Mouse (Mus musculus): Measurements from ENCODE around the gene Car4. TPM values are rescaled to one million over a fixed set of nuclear protein-coding genes. Genes with fewer than 3 reads are reported as not detected.

The Car4 gene
- polyA plus RNA-seq, 1 experiment, result 26.3 TPM

- no peak overlapping the region for H3K4me3 ChIP-seq (ENCODE audit: insufficient read depth, low read depth, low read length)
- no peak overlapping the region for H3K27ac ChIP-seq (replicated peaks; ENCODE audit: low read depth, low read length)
- H3K4me1 ChIP-seq (ENCODE audit: control insufficient read depth, insufficient read depth, insufficient read length, low read length), result peaks cover 2% of the 10 kb centered on the region; the same call in 1 of the 2 replicates
Measured at GRCm38 (mm10) chr11:84944639-84945435, 12.7 kb upstream of the Car4 start.

- Histone ChIP-seq H3K4me1 (ENCODE audit: control insufficient read depth, insufficient read depth, insufficient read length, low read length) (peaks cover 2% of the 10 kb centered on the region; the same call in 1 of the 2 replicates), H3K4me3 (ENCODE audit: insufficient read depth, low read depth, low read length) (no peak overlapping the region), H3K27ac (replicated peaks; ENCODE audit: low read depth, low read length) (no peak overlapping the region)
Measured at GRCm38 (mm10) chr11:84945841-84946240, 11.7 kb upstream of the Car4 start.

- peaks cover 2% of the 10 kb centered on the region; the same call in 1 of the 2 replicates for H3K4me1 ChIP-seq (ENCODE audit: control insufficient read depth, insufficient read depth, insufficient read length, low read length)
- H3K27ac ChIP-seq (replicated peaks; ENCODE audit: low read depth, low read length), result no peak overlapping the region
- H3K4me3 ChIP-seq (ENCODE audit: insufficient read depth, low read depth, low read length), result no peak overlapping the region
Measured at GRCm38 (mm10) chr11:84947206-84947605, 10.4 kb upstream of the Car4 start.

GRCm38 (mm10) chr11:84948114-84948513 lies 9.5 kb upstream of the Car4 start:
- Histone ChIP-seq H3K27ac (replicated peaks; ENCODE audit: low read depth, low read length) (no peak overlapping the region), H3K4me1 (ENCODE audit: control insufficient read depth, insufficient read depth, insufficient read length, low read length) (peaks cover 2% of the 10 kb centered on the region; the same call in 1 of the 2 replicates), H3K4me3 (ENCODE audit: insufficient read depth, low read depth, low read length) (no peak overlapping the region)

GRCm38 (mm10) chr11:84948526-84948925 lies 9.1 kb upstream of the Car4 start:
- H3K4me3 ChIP-seq (ENCODE audit: insufficient read depth, low read depth, low read length), result no peak overlapping the region
- H3K4me1 ChIP-seq (ENCODE audit: control insufficient read depth, insufficient read depth, insufficient read length, low read length), result peaks cover under 1% of the 10 kb centered on the region; the same call in 1 of the 2 replicates

GRCm38 (mm10) chr11:84952611-84953010 lies 5.0 kb upstream of the Car4 start:
- Histone ChIP-seq H3K27ac (replicated peaks; ENCODE audit: low read depth, low read length) (no peak overlapping the region), H3K4me1 (ENCODE audit: control insufficient read depth, insufficient read depth, insufficient read length, low read length) (no peaks in the 10 kb centered on the region; the same call in 1 of the 2 replicates), H3K4me3 (ENCODE audit: insufficient read depth, low read depth, low read length) (no peak overlapping the region)

More at GRCm38 (mm10) chr11:84948526-84948925, 9.1 kb upstream of the Car4 start:
- no peak overlapping the region for H3K27ac ChIP-seq (replicated peaks; ENCODE audit: low read depth, low read length)

- H3K4me1 ChIP-seq (ENCODE audit: control insufficient read depth, insufficient read depth, insufficient read length, low read length), result peaks cover 2% of the 10 kb centered on the region; the same call in 1 of the 2 replicates
- 0 out of 2 replicates have a peak overlapping the region, but pooled peaks have one; percentile 6 for H3K27ac ChIP-seq (replicated peaks; ENCODE audit: low read depth, low read length)
- H3K4me3 ChIP-seq (ENCODE audit: insufficient read depth, low read depth, low read length), result no peak overlapping the region
Measured at GRCm38 (mm10) chr11:84956400-84956799, 1.2 kb upstream of the Car4 start.

- Histone ChIP-seq H3K4me1 (ENCODE audit: control insufficient read depth, insufficient read depth, insufficient read length, low read length) (peaks cover 2% of the 10 kb centered on the region; the same call in 1 of the 2 replicates), H3K4me3 (ENCODE audit: insufficient read depth, low read depth, low read length) (peak overlapping the region; percentile 80), H3K27ac (replicated peaks; ENCODE audit: low read depth, low read length) (peak overlapping the region; percentile 15; the same call in 1 of the 2 replicates)
Measured at GRCm38 (mm10) chr11:84957171-84957570, 415 bp upstream of the Car4 start.

GRCm38 (mm10) chr11:84958271-84958630 lies 665 bp downstream of the Car4 start:
- peak overlapping the region; percentile 70 for H3K27ac ChIP-seq (replicated peaks; ENCODE audit: low read depth, low read length)

GRCm38 (mm10) chr11:84959181-84959580 lies 1.6 kb downstream of the Car4 start:
- H3K4me1 ChIP-seq (ENCODE audit: control insufficient read depth, insufficient read depth, insufficient read length, low read length), result peaks cover 2% of the 10 kb centered on the region; the same call in 1 of the 2 replicates
- peak overlapping the region; percentile 70 for H3K27ac ChIP-seq (replicated peaks; ENCODE audit: low read depth, low read length)
- peak overlapping the region; percentile 80 for H3K4me3 ChIP-seq (ENCODE audit: insufficient read depth, low read depth, low read length)

More at GRCm38 (mm10) chr11:84958271-84958630, 665 bp downstream of the Car4 start:
- Histone ChIP-seq H3K4me1 (ENCODE audit: control insufficient read depth, insufficient read depth, insufficient read length, low read length) (peaks cover 2% of the 10 kb centered on the region; the same call in 1 of the 2 replicates), H3K4me3 (ENCODE audit: insufficient read depth, low read depth, low read length) (peak overlapping the region; percentile 80)

- Histone ChIP-seq H3K4me3 (ENCODE audit: insufficient read depth, low read depth, low read length) (peak overlapping the region; percentile 80), H3K4me1 (ENCODE audit: control insufficient read depth, insufficient read depth, insufficient read length, low read length) (peaks cover 2% of the 10 kb centered on the region; the same call in 1 of the 2 replicates), H3K27ac (replicated peaks; ENCODE audit: low read depth, low read length) (peak overlapping the region; percentile 70)
Measured at GRCm38 (mm10) chr11:84959701-84960181, 2.2 kb downstream of the Car4 start.

GRCm38 (mm10) chr11:84960291-84960690 lies 2.7 kb downstream of the Car4 start:
- peaks cover 2% of the 10 kb centered on the region for H3K4me1 ChIP-seq (ENCODE audit: control insufficient read depth, insufficient read depth, insufficient read length, low read length)
- 0 out of 2 replicates have a peak overlapping the region, but pooled peaks have one; percentile 8 for H3K4me3 ChIP-seq (ENCODE audit: insufficient read depth, low read depth, low read length)

GRCm38 (mm10) chr11:84960780-84961179 lies 3.2 kb downstream of the Car4 start:
- Histone ChIP-seq H3K4me3 (ENCODE audit: insufficient read depth, low read depth, low read length) (no peak overlapping the region), H3K27ac (replicated peaks; ENCODE audit: low read depth, low read length) (peak overlapping the region; percentile 39; the same call in 1 of the 2 replicates), H3K4me1 (ENCODE audit: control insufficient read depth, insufficient read depth, insufficient read length, low read length) (peaks cover 2% of the 10 kb centered on the region)

More at GRCm38 (mm10) chr11:84960291-84960690, 2.7 kb downstream of the Car4 start:
- H3K27ac ChIP-seq (replicated peaks; ENCODE audit: low read depth, low read length), result peak overlapping the region; percentile 68

GRCm38 (mm10) chr11:84961571-84961970 lies 4.0 kb downstream of the Car4 start:
- Histone ChIP-seq H3K4me3 (ENCODE audit: insufficient read depth, low read depth, low read length) (no peak overlapping the region), H3K27ac (replicated peaks; ENCODE audit: low read depth, low read length) (no peak overlapping the region), H3K4me1 (ENCODE audit: control insufficient read depth, insufficient read depth, insufficient read length, low read length) (peaks cover 4% of the 10 kb centered on the region)

GRCm38 (mm10) chr11:84962536-84962935 lies 5.0 kb downstream of the Car4 start:
- Histone ChIP-seq H3K4me1 (ENCODE audit: control insufficient read depth, insufficient read depth, insufficient read length, low read length) (peaks cover 12% of the 10 kb centered on the region), H3K4me3 (ENCODE audit: insufficient read depth, low read depth, low read length) (no peak overlapping the region), H3K27ac (replicated peaks; ENCODE audit: low read depth, low read length) (peak overlapping the region; percentile 21)

All from brown adipose tissue, adult 24 weeks (tissue).